Mouse (Mus musculus) ovary, postnatal 36 days (tissue): ENCODE data around the gene Lcp1.

Experiments used
- DNase-seq: peaks from one replicate; pipeline ENCODE4 v3.0.0; 2022; ENCODE audit warnings: low spot score, mixed read lengths

Lcp1 gene

DNA sequence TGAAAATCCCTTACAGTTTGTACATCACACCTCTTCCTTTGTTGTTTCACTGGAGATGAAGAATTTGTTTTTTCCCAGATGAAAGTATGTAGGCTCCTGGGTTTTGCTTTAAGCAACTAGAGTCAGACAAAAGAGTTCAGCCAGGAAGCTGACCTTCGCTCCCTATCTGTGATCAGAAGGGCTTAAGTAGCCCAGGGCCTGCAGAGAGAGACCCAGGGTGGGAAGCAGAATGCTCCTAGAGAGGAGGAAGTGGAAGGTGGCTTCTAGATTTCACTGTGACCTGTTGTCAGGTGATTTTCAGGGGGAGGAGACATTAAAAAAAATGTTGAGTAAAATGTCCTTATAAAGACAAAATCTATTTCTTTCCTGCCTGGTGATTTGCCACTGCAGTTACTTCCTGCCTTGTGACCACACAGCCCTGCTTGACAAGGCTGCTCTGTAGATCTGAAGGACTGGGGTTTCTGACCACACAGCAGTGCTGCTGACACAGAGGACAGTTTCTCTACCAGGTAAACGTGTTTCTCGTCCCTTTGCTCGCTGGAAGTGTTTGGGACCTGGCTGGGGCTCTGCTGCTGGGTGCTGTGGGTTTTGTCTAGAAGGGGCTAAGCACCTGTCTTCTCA lies 45.6 kb downstream of the Lcp1 start:
- DNase-seq: no peak

DNA sequence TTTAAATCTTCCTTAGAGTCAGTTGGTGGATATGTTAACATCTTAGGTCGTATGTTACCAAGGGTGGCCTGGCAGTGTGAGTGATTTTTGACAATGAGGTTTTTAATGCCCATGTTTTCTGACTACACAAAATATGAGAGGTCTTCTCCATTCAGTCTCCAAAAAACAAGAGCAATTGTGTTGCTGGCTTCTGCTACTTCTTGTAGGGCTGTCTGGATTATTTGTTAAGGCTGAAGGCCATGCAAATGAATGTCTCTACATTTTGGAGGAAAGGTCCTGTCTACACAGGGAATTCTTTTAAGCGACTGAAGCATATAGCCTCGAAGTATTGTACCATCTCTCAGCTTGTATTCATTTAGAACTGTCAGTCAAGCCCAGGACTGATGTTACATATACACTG lies 46.5 kb downstream of the Lcp1 start:
- no peak for DNase-seq

DNA sequence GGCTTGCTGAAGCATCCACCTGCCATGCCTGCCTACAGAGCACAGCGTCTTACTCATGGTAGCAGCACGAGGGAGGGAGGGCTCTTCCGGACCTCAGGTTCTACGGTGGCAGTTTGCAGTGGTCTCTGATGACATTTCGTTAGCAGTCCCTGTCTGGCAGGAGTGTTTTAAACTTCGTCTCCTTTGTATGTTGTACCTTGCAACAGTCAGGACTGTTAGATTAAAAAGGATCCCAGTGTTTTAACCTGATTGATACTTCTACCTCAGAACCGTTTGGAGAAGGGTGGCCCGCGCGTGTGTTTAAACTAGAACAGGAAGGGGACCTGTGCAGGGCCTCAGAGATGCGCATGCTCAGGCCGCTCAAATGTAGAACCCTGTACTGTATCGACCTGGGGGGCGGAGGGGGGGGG lies 47.5 kb downstream of the Lcp1 start:
- DNase-seq: no peak

DNA sequence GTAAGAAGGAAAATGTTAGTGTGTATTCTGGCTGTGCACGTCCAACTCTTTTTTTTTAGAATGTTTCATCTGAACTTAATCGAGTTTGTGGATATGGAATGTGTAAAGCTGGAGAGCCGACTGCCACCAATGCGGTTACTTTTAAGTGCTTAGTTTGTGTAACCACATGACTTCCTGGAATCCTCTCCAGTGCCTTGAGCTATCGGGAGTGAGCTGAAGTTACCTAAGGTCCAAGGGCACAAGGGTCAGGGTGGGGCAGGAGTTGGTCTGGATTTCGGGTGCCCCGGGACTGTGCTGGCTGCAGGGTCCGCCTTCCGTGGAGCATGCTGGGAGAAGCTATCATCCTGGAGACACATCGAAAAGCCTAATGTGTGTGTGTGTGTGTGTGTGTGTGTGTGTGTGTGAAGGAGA lies 47.9 kb downstream of the Lcp1 start:
- no peak for DNase-seq

DNA sequence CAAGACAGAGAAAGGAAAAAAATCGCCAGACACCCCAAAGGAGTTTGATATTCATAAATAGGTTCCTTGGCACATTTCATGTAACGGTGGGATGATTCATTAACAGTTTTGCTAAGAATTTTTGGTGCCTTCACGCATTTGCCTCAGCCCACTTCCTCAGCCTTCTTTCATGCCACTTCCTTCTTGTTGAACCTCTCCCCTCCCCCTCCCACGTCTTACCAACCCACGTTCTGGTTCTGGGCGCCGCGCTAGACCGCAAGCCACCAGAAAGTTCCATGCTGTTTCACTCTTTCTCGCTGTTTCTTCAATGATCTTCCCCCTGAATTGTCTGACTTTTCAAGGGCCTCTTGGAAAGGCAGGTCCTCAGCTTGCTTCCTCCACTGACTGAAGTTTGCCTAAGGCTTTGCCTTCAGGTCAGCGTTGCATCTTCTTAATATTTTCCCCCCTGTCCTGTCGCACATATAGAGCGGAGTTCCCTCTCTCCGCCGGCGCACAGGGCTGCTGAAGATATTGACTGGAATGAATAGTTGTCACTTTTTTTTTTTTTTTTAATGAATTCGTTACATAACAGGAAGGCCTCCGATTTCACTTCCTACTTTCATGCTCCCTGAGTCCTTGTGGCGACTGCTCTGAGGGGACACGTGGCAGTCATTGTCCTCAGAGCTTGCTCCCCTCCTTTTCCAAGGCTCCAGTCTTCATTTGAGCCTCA lies 48.5 kb downstream of the Lcp1 start:
- DNase-seq: no peak

DNA sequence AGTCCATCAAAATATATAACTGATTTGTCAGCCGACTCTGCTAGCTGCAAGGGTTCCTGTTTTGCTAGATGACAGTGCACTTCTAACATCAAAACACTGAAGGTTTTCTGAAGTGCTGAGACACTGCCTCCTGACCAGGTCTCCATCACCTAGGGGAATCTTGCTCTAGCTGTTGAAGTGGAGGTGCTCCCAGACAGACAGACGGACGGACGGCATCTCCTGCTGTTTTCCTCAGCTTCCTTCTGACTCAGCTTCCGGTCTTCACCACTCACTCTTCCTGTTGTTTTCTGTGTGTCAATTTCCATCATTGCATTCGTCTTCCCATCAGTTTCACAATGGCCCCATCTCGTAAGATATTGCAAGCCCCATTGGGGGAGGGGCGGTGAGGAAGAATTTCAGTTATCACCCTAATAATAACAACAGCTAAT lies 49.7 kb downstream of the Lcp1 start:
- no peak for DNase-seq

DNA sequence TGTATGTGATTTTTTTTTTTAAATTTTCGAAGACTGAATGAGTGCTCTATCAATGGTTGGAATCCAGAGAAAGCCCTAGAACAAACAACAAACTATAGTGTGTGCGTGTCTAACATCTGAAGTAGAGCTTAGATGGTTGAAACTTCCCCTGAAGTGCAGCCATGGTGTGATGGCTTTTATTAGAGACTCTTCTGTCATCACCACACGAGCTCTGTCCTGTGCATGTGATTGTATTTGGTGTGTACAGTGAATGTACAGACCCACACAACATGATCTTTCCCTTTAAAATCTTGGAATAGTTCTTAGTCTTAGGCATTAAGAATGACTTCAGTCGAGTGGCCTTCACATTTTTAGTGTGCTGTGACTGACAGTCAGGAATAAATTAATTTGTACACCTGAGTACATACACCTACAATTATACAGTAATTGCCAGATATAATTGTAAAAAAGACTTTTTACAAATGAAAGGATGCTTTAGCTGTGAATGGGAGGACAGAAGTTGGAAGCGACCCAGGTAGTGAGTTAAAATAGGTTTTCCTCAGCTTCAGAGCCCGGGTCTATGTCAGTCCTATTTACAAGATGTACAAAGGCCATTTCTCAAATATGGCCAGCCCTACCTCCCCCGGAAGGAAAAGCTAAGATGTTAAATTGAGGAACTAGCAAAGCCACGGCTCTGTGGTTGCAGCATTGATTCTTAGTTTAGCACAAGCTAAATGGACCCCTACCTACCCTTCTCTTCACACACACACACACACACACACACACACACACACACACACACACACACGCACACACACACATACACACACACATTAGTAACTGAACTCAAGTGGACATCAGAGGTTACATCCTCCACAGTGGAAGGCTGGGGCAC lies 50.4 kb downstream of the Lcp1 start:
- DNase-seq: no peak

DNA sequence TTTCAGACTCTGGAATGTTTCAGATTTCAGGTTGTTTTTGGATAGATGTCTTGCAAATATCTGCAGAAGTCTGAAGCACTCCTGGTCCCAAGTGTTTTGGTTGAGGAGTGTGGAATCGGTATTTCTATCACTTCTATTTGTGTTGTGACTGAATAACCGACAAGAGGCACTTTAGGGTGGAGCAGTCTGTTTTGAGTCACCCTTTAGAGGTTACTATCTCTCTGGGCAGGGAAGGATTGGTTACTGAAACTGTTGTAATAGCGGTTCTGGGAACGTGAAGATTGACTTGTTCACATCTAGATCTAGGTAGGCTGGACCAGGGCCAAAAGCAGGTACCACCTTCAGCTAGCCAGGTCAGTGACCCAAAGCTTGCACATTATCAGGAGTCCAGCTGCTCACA lies 51.5 kb downstream of the Lcp1 start:
- DNase-seq: no peak

DNA sequence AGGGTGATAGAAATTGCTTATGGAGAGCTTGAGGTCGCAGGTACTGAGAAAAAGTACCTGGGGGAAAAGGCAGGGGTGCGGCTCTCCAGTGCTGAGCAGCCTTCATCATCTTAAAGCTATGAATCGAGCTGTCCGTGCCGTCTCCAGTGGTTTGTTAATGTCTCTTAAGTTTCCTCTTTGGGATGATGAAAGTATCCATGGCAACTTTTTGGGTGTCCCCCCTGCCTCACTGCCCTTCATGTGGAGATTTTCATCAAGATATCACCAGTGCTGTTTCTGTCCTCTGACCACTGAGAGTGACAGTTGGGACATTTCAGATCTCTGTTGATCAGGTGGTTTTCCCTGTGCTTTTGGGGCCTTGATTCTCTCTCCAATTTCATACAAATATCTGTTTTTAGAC lies 51.9 kb downstream of the Lcp1 start:
- no peak for DNase-seq

DNA sequence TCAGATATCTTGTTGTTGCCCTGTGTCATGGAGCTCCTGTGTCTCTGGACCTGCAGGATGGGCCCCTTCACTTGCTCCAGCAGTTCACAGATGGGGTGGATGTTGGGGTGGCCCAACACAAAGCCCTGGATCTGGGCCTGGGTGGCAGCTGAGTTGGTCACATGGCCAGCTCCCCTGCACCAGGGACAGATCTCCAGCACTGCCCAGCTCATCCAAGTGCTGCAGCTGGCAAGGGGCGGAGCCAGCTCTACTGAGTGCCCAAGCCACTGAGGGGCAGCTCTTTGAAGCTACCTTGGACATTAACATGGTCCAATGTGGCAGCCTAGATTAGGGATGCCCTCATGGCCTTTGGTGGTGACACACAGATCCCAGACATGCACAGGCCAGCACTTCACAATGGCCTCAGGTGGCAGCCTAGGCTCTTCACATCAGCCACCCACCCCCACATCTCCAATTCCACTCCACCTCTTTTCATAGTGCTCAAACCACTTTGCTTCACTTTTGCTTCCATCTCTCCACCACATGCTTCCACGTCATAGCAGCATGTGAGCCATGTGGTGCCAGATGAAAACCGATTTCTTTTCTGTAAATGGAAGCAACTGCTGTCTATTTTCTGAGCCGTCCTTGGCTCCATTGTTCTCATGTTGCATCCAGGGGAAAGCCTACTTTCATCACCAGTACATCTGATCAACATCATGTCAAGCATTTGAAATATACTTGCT lies 53.3 kb downstream of the Lcp1 start:
- no peak for DNase-seq

DNA sequence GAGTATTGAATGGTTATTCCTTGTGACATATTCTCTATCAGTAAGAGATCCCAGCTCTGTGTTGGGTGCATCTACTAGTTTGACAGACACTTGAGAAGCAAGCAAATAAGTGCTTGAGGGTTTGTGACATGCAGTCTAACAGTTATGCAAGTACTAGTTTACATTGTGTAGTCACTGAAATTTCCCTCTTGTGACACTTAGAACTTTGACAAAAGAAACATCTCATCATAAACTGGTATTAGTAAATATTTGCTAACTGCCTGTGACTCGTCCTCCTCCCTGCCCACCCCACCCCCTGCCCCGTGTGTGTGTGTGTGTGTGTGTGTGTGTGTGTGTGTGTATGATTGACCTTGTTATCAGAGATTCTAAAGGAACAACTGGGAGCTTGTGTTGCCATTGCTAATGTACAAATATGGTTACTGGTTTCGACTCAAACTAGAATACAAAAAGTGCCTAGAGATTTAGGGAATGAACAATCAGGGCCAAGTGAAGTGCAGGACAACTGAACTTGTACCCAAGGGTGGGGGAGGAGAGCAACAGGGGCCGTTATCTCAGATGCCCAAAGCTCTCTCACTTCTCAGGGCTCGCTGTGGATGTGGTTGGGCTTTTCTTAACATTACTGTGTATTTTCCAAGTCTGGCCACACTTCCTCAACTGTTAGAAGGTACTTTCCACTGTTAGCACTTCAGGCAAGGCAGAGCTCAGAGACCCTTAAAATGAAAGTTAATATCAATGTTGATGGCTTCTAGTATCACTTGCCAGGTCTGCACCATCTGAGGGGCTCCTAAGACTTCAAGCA lies 55.1 kb downstream of the Lcp1 start:
- DNase-seq: no peak

DNA sequence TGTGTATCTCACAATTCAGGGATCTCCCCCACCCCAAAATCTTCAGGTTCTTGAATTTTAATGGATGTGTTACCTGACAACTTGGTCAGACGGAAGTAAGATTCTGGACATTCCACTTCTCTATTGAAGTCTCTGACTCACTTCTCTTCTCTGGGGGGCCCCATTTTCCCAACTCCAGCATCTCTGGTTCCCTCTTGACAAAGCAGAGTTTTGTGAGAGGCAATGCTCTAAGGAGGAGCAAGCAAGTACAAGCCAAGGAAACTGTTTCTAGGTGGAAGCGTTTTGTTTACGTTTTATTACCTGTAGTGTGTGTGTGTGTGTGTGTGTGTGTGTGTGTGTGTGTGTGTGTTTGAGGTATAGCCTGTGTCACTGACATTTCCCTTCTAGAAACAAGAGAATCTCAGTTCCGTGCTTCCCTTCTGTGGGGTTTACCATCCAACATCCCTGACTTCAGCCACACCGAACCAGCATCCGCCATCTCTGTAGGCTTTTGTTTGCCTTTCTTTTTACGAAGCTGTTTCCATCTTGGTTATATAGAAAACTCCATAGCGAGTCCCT lies 56.0 kb downstream of the Lcp1 start:
- DNase-seq: no peak

DNA sequence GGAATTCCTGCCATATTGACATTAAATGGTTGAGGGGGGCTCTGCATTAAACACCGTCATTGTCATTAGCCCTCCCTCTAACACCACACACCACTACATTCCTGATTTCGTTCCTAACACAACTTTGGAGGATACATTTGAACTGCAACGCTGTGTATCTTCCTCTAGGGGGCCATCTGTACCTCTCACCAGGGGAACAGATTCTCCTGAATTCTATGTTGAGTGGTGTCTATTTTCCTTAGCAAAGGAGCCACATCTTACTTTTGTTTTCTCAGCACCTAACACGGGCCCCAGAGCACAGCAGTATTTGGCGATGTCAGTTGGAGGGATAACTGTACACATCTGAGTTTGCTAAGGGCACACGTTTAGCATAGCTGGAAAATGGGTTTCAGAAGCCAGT lies 57.6 kb downstream of the Lcp1 start:
- DNase-seq: no peak

DNA sequence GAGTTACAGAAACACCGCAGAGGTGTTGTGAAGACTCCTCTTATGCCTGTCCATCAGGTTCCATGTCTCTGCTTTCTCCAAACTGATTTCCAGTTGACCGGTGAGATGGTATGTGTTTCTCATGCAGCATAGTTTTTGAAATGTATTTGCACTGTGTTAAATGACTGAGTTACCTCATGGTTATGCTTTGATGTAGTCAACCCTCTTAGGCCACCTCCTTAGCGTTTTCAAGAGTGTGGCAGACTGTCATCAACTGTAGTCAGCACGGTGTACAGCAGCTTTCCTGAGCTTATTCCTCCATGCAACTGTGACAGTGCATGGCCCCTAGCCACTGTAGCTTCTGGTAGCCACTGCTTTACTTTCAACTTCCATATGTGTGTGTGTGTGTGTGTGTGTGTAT lies 58.1 kb downstream of the Lcp1 start:
- no peak for DNase-seq

DNA sequence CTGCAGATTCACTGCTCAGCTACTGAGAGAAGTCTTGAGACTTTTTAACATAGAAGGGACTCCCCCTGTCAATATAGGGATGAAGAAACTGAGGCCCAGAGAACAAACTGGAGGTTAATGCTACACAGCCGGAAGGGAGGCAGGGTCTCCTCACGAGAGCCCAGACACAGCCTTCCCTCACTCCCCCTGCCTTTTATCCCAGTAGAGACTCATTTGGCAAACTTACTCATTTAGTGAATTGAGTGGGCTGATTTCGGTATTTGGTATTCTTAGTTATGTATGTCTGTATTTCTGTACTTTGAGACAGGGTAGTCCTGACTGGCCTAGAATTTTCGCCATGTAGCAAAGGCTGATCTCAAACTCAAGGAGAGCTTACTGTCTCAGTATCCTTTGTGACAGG lies 59.8 kb downstream of the Lcp1 start:
- no peak for DNase-seq

DNA sequence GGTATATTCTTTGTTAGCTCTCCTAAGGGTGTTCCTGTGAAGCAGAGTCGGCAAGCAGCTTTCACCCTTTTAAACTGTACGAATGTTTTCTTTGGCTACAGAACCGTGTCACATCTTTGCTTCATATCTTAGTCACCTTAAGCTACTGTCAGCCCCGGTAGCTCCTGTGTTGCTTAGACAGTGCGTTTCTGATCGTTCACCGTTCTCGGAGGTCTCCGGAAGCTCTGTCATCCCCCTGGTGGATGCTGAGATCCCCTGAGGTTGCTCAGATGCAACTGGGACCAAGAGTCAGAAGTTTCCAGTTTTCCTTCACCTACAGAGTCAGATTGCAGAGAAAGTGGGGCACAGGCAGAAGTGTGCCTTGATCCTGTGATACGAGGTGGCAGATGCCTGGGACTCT lies 61.5 kb downstream of the Lcp1 start:
- no peak for DNase-seq

DNA sequence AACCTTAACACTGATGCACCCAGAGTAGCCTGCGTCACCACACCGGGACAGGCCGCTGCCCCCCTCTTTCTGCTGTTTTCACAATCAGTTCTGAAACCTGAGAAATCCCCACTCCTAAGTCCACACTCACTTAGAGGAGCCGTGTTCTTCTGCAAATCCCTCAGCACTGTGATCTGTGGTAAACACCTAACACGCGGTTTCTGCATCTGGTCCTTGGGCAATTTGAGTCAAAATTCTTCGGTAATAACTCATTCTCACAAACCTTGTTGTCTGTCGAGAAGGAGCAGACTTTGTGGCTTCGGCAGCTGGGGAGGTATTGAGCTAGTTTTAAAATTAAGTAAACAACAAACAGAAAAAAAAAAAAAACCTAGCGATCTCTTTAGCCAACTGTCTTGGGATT lies 62.0 kb downstream of the Lcp1 start:
- DNase-seq: no peak

DNA sequence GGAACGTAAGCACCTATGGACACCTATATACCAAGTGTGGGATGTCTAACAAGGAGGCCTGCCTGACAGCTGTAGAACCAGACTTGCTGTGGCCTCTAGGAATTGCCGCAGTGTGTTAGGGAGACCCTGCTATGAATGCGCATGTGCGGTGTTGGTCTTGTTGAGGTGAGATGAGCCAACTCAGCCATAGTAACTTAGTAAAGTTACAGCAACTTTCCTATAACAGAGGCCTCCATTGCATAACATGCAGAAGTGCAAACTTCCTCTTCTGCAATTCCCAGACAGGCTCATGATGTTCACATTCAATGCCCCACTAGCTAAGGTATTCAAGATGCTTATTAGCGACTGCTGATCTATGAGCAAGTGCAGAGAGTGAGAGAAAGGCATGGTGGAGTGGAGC lies 64.6 kb downstream of the Lcp1 start:
- DNase-seq: no peak

DNA sequence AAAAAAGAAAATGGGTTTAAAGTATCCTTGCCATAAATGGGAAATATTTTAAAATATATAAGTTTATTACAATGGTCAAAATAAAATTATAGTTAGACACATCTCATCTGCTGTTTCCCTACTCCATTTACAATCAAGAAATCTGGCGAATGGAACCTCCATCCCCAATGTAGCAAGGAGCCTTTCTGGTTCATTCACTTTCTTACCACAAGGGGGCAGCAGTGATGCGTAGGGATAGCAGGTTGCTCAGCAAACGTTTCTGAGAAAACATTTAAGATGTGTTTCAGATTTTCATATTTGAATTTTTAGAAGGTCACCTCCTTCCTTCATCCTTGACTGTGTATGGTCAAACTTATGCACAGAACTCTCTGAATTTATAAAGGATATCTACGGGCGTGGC lies 66.1 kb downstream of the Lcp1 start:
- no peak for DNase-seq

DNA sequence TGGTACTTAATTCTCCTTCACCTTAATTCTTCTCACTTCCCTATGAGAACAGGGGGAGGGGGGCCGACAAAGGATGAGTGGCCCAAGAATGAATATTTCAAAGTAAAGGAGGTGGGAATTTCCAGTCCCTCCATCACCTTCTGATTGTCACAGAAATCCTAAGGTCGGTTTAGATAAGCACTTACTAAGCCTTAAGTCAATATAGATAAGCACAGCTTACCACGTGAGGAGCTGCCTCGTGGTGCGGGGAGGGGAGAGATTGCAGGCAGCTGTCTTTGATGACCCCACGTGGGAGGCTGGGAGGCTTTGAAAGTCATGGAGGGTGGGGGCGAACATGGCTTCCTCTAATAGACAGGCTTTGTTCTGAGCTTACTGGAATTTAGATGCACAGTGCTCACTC lies 66.8 kb downstream of the Lcp1 start:
- DNase-seq: no peak

DNA sequence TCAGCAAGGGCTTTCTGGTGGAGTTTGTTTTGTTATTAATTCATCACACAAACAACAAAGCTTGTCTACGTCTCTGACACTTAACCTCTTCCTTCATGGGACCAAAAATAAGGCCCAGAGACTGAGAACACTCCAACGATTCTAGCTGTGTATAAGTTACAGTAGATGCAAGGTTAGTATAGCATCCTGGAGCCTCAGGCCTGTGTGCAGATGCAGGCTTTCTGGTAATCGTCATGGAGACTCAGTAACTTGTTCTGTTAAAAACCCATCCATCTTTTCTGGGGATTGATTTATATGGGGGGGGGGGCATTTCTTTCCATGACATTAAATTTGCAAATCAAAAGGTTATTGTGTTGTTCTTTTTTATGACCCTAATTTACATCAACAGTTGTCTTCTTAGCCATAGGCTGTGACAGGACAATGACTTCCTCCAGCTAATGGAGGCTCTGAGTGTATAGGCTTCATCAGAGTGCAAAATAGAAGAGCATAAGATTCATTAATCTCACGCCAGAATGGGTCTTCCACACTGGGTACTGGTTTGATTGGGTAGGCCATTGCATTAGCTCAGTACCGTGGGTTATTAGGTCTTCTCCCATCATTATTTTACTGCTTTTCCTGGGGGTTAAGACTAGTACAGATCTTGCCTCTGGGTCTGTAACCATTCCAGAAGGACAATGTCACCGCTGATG lies 74.6 kb downstream of the Lcp1 start:
- no peak for DNase-seq
